In the genomic region with DNA sequence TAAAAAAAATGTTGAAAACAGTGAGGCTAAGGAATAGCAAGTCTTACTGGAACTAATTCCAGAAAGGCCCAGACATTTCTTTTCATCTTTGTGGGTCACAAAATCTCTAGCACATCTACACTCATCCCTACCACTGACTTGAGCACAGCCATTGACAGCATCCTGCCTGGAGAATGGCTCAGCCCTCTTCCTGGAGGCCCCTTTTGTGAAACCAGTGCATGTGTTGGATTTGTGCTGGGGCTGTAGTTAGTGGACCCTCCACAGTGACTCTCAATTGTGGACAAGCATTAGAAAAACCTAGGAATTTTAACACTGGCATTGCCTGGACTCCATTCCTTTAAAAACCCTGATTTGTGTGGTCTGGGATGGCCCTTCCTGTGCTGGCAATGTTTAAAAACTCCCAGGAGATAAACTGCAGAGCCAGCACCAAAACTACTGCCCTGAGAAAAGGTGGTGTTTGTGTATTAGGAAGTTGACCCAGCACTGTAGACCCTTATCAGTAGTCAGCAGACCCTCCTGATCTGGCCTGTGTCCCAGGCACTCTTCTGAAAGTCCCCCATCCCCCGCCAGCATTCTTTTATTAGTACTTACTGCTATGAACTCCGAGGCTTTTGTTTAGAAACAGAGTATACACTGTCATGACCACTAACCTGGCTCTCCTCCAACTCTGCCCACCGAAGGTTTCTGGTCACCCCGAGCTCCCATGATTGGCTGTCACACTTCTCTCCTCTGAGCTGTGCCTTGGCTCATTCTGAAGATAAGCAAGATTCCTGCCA, we compare ENCODE assay signal across 9 mouse cellular contexts. TPM values are rescaled to one million over a fixed set of nuclear protein-coding genes. Genes with fewer than 3 reads are reported as not detected.
DNase-seq lines count a peak whose midpoint lies in the region; ATAC-seq lines count a peak whose summit lies in the region.
"Had no signal": no experiment of that assay in that cellular context is flagged by ENCODE, and none has a peak within 500 bp of the region (broad histone marks: within the 10 kb centered on the region; RNA-seq: fewer than 3 reads in every experiment).

No protein-coding gene starts in this region.

- no peak overlapping the region for H3K4me2 ChIP-seq in forebrain, embryonic 15.5 days (replicated peaks)
- H3K4me2 ChIP-seq in kidney, embryonic 16.5 days (replicated peaks; ENCODE audit: low read depth, low read length) = no peak overlapping the region
- H3K4me2 ChIP-seq: embryonic facial prominence, embryonic 13.5 days had no signal

- no peak overlapping the region for H3K9ac ChIP-seq in forebrain, embryonic 15.5 days (replicated peaks)
- H3K9ac ChIP-seq in kidney, embryonic 16.5 days (replicated peaks; ENCODE audit: low read length) = no peak overlapping the region
- H3K9ac ChIP-seq: embryonic facial prominence, embryonic 13.5 days had no signal

- no peaks in the 10 kb centered on the region for H3K9me3 ChIP-seq in forebrain, embryonic 15.5 days
- no peaks in the 10 kb centered on the region for H3K9me3 ChIP-seq in forebrain, embryonic 10.5 days
- H3K9me3 ChIP-seq in kidney, embryonic 16.5 days (ENCODE audit: low read length) = no peaks in the 10 kb centered on the region
- H3K9me3 ChIP-seq: embryonic facial prominence, embryonic 13.5 days had no signal

- no peak overlapping the region for H3K4me3 ChIP-seq in forebrain, embryonic 15.5 days
- H3K4me3 ChIP-seq in forebrain, embryonic 10.5 days = no peak overlapping the region
- no peak overlapping the region for H3K4me3 ChIP-seq in kidney, embryonic 16.5 days (ENCODE audit: low read length)
- H3K4me3 ChIP-seq: embryonic facial prominence, embryonic 13.5 days had no signal

- no peaks in the 10 kb centered on the region for H3K36me3 ChIP-seq in forebrain, embryonic 15.5 days
- no peaks in the 10 kb centered on the region for H3K36me3 ChIP-seq in forebrain, embryonic 10.5 days (replicated peaks)
- no peaks in the 10 kb centered on the region for H3K36me3 ChIP-seq in kidney, embryonic 16.5 days (ENCODE audit: insufficient read depth, low read length)
- H3K36me3 ChIP-seq: embryonic facial prominence, embryonic 13.5 days had no signal

- H3K27ac ChIP-seq in forebrain, embryonic 15.5 days (replicated peaks) = no peak overlapping the region
- no peak overlapping the region for H3K27ac ChIP-seq in forebrain, embryonic 10.5 days
- peak overlapping the region; percentile 43; the same call in 1 of the 2 replicates for H3K27ac ChIP-seq in kidney, embryonic 16.5 days (ENCODE audit: low read length)
- H3K27ac ChIP-seq: embryonic facial prominence, embryonic 13.5 days had no signal

- H3K4me1 ChIP-seq in forebrain, embryonic 15.5 days = no peaks in the 10 kb centered on the region
- H3K4me1 ChIP-seq in forebrain, embryonic 10.5 days = peaks cover 6% of the 10 kb centered on the region
- peaks cover 6% of the 10 kb centered on the region; the same call in 1 of the 2 replicates for H3K4me1 ChIP-seq in kidney, embryonic 16.5 days (ENCODE audit: insufficient read depth, low read length)

- ATAC-seq in forebrain, embryonic 15.5 days (replicated peaks) = 0 out of 2 replicates have a peak, but pooled peaks have one; percentile 43
- peak; percentile 59; the same call in 1 of the 2 replicates for ATAC-seq in kidney, embryonic 16.5 days (ENCODE audit: low FRiP score, low TSS enrichment)
- ATAC-seq in megakaryocyte progenitor cell, adult 5-6 weeks (replicated peaks; ENCODE audit: poor library complexity) = peak; percentile 95

- no peak for DNase-seq in forebrain, embryonic 10.5 days (ENCODE audit: extremely low spot score, low spot score)
- peak; percentile 40 to 44 for DNase-seq in heart, adult 18-20 months
- no peak for DNase-seq in layer of hippocampus, postnatal 10 days (ENCODE audit: low spot score in 2 of 2)
- no peak for DNase-seq in thymus, adult 18-20 months
- DNase-seq in B cell, adult 2 months = no peak

- no peaks in the 10 kb centered on the region for H3K27me3 ChIP-seq in forebrain, embryonic 15.5 days
- H3K27me3 ChIP-seq in forebrain, embryonic 10.5 days (ENCODE audit: poor library complexity, severe bottlenecking) = no peaks in the 10 kb centered on the region
- H3K27me3 ChIP-seq in kidney, embryonic 16.5 days (ENCODE audit: insufficient read depth, low read length) = no peaks in the 10 kb centered on the region
- H3K27me3 ChIP-seq: embryonic facial prominence, embryonic 13.5 days had no signal

- 26% methylated on average over 4 of the region's 4 CpGs for WGBS in forebrain, embryonic 15.5 days
- WGBS in forebrain, embryonic 10.5 days = 74% methylated on average over 4 of the region's 4 CpGs
- WGBS in kidney, embryonic 16.5 days = 47% methylated on average over 4 of the region's 4 CpGs

RNA-seq across cellular contexts. Expression of gene Rbms1, which starts 15.7 kb away (rescaled TPM):
- 22.1 and 24.1 TPM in 2 replicates for polyA plus RNA-seq in forebrain, embryonic 15.5 days (2015; fragmentation: Nextera tagmentation; extraction: Ambion mirVana)
- polyA plus RNA-seq in forebrain, embryonic 10.5 days (2016; fragmentation: Nextera tagmentation; extraction: Ambion mirVana) = 44.4 and 49.4 TPM in 2 replicates
- total RNA-seq in heart, adult 18-20 months (2021) = 10 to 100 TPM; 36.3 to 42.7 TPM
- 112 and 130 TPM in 2 replicates for polyA plus RNA-seq in kidney, embryonic 16.5 days (2015; fragmentation: Nextera tagmentation; extraction: Ambion mirVana)
- total RNA-seq in megakaryocyte progenitor cell, adult 5-6 weeks (2015) = 29.3 and 31.5 TPM in 2 replicates
- total RNA-seq in megakaryocyte progenitor cell, adult 5-6 weeks (2017) = 24.5 and 28.2 TPM in 2 replicates
- total RNA-seq in layer of hippocampus, postnatal 10 days (2021) = 10 to 100 TPM; 20.5 to 21.2 TPM

Comparison
In these comparisons a context has a peak if more than half of its experiments do, and no peak if none do; other contexts are left out.
1. ATAC-seq: peak in every context shown above with its lines; median percentile 95 in megakaryocyte progenitor cell, adult 5-6 weeks; 59 in kidney, embryonic 16.5 days; 43 in forebrain, embryonic 15.5 days.
2. DNase-seq: peak in heart, adult 18-20 months (2 of 2); none in forebrain, embryonic 10.5 days (single experiment), layer of hippocampus, postnatal 10 days (0 of 2), thymus, adult 18-20 months (0 of 2) and B cell, adult 2 months (0 of 2).